Mouse (Mus musculus) forebrain, embryonic 13.5 days (tissue): ENCODE data around the gene Napb. TPM values are rescaled to one million over a fixed set of nuclear protein-coding genes. Genes with fewer than 3 reads are reported as not detected.

ENCODE experiments used
- polyA plus RNA-seq: library from polyadenylated mRNA; unstranded; fragments of >200 nt; fragmentation: Nextera tagmentation; extraction: Ambion mirVana; gene quantifications from 2 replicates; pipeline ENCODE4 v1.2.1, GENCODE M21; 2015

The Napb gene
- polyA plus RNA-seq, 1 experiment from 2014 or later = 20.3 TPM

Other genes with a start within 250 kb of the Napb start
- 101 and 102 TPM in 2 replicates for gene Nxt1, start 59.9 kb downstream of the Napb start, polyA plus RNA-seq
- 19.9 and 20.6 TPM in 2 replicates for gene Gzf1, start 51.4 kb downstream of the Napb start, polyA plus RNA-seq
- gene Cstl1, start 17.9 kb upstream of the Napb start, polyA plus RNA-seq = not detected in 2 replicates
- gene Cst11, start 39.0 kb upstream of the Napb start, polyA plus RNA-seq = not detected in 2 replicates
- not detected in 2 replicates for gene 8030411F24Rik, start 49.5 kb upstream of the Napb start, polyA plus RNA-seq
- gene Cst12, start 56.9 kb upstream of the Napb start, polyA plus RNA-seq = not detected in 2 replicates
- gene Cst8, start 66.3 kb upstream of the Napb start, polyA plus RNA-seq = not detected in 2 replicates
- not detected in 2 replicates for gene Cst13, start 87.6 kb upstream of the Napb start, polyA plus RNA-seq
- not detected in 2 replicates for gene Cst9, start 102.7 kb upstream of the Napb start, polyA plus RNA-seq
- gene 9230104L09Rik, start 132.6 kb upstream of the Napb start, polyA plus RNA-seq = not detected in 2 replicates
- gene Cst3, start 143.2 kb upstream of the Napb start, polyA plus RNA-seq = 414 and 419 TPM in 2 replicates